Mouse (Mus musculus) G1E (cell line): Measurements from ENCODE around the gene Nrp1. TPM values are rescaled to one million over a fixed set of nuclear protein-coding genes. Genes with fewer than 3 reads are reported as not detected.

ENCODE experiments used
- ATAC-seq: 2 replicates; pipeline ENCODE4 v1.8.0; 2016; ENCODE audit warnings: mild to moderate bottlenecking; ENCODE audit not compliant: insufficient number of reproducible peaks, poor library complexity, low FRiP score, severe bottlenecking; ENCODE audit errors: extremely low read depth
- DNase-seq: peaks from one replicate; pipeline ENCODE4 v3.0.0; 2012; ENCODE audit warnings: low spot score
- H3K27me3 ChIP-seq: 2 replicates; pipeline ENCODE4 v1.6.1; 2012; ENCODE audit warnings: mild to moderate bottlenecking, low read length, inconsistent platforms; ENCODE audit not compliant: insufficient read depth
- H3K36me3 ChIP-seq: replicated peaks from 2 replicates; pipeline ENCODE3; 2012; ENCODE audit warnings: mild to moderate bottlenecking, inconsistent platforms
- H3K4me1 ChIP-seq: 2 replicates; pipeline ENCODE4 v1.6.1; 2012; ENCODE audit warnings: low read depth, low read length, inconsistent platforms, mixed read lengths; ENCODE audit not compliant: insufficient read depth
- H3K4me3 ChIP-seq: 2 replicates; pipeline ENCODE4 v1.5.1; 2012; ENCODE audit warnings: low read depth, mild to moderate bottlenecking, inconsistent platforms, low read length, moderate library complexity, mixed read lengths
- H3K9me3 ChIP-seq: replicated peaks from 2 replicates; pipeline ENCODE4 v1.6.1; 2012; ENCODE audit warnings: inconsistent platforms
- CTCF ChIP-seq: IDR thresholded peaks from 2 replicates; pipeline ENCODE4 v1.5.1; 2012; ENCODE audit warnings: low read depth, low read length, inconsistent platforms, mixed read lengths
- GATA1 ChIP-seq: IDR thresholded peaks from 2 replicates; pipeline ENCODE4 v1.6.1; 2012; ENCODE audit warnings: borderline replicate concordance, low read length, inconsistent platforms, mixed read lengths
- GATA2 ChIP-seq: IDR thresholded peaks from 2 replicates; pipeline ENCODE4 v1.6.1; 2012; ENCODE audit warnings: low read depth, low read length, inconsistent platforms, borderline replicate concordance
- POLR2AphosphoS5 ChIP-seq: IDR thresholded peaks from 2 replicates; pipeline ENCODE4 v1.6.1; 2012; ENCODE audit warnings: low read depth, low read length, inconsistent platforms; ENCODE audit not compliant: insufficient replicate concordance
- TAL1 ChIP-seq: conservative IDR thresholded peaks from 2 replicates; pipeline ENCODE4 v1.6.1; 2012; ENCODE audit warnings: low read depth, low read length, inconsistent platforms, mixed read lengths
- polyA plus RNA-seq: library from polyadenylated mRNA; stranded (reverse); fragments of >175 nt; gene quantifications from 2 replicates; pipeline ENCODE4 v1.2.3, GENCODE M21; 2012
- total RNA-seq, 2 experiments: library from RNA; stranded (forward) in 1 of 2; stranded (reverse) in 1 of 2; fragments of 200-1000 nt in 1 of 2; fragments of >200 nt in 1 of 2; fragmentation: Nextera tagmentation in 1 of 2; gene quantifications; 2 replicates each; pipeline ENCODE4 v1.2.3; 2014 to 2017

The Nrp1 gene
- total and polyA plus RNA-seq, 3 experiments: 0.38 TPM; not detected in 2

DNA sequence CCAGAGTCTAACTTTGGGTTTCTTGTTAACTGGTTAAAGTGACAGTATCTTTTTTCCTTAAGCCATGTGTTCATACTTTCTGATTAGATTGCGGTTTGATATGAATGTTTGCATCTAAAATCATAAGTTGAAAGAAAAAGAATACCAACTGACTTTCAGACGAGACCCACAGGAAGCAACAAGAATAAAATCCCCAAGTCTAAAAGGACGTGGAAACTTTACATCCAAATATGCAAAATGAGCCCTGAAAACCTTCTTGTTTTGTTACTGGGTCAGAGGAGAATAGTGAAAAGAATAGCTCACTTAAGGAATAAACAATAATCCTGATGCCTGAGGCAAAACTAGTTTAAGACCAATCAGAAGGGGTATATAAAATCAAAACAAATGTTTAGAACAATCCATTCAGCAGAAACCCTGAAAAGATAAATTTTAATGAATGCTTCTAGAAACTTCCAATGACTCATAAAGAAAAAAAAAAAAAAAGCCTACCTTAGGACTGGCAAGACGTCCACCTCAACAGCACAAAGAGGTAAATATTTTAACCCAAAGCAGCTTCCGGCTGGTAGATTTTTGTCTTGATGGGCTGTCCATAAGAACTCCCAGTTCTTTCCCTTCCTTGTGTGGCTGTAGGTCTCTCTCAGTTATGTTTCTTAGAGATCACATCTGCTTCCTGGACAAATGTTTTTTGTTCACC lies 145.9 kb downstream of the Nrp1 start:
- no peaks in the 10 kb centered on the region for H3K27me3 ChIP-seq
- DNase-seq (no peak), ATAC-seq (no peak)
- H3K36me3 ChIP-seq: no peaks in the 10 kb centered on the region
- TF ChIP-seq POLR2AphosphoS5: no peak
- no peak for TF ChIP-seq CTCF
- no peak for TF ChIP-seq GATA1
- no peak overlapping the region for H3K4me3 ChIP-seq
- no peaks in the 10 kb centered on the region for H3K9me3 ChIP-seq
- no peaks in the 10 kb centered on the region for H3K4me1 ChIP-seq

DNA sequence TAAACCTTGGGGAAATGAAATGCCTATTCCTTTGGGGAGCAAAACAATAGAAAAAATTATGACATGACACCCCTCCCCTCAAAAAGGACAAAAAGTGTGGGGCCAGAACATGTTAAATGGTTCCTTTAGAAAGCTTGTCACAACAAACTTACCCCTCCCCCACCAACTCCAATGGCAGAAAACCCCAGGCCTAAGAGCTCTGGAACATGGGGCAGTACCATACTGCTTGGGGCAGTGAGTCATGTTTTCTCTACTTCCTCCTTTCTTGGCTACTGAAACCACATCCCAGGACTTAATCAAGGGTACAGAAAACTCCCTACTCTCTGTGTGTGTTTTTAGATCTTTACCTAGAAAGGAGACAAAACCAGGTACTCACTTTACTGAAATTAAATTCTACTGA lies 147.5 kb downstream of the Nrp1 start:
- no peaks in the 10 kb centered on the region for H3K27me3 ChIP-seq
- no peaks in the 10 kb centered on the region for H3K9me3 ChIP-seq
- peak; percentile 40; the same call in 1 of the 2 replicates for ATAC-seq
- no peak for DNase-seq
- no peak overlapping the region for H3K4me3 ChIP-seq
- TF ChIP-seq CTCF (no peak), GATA2 (no peak), POLR2AphosphoS5 (no peak), GATA1 (no peak), TAL1 (no peak)
- H3K4me1 ChIP-seq: no peaks in the 10 kb centered on the region
- H3K36me3 ChIP-seq: no peaks in the 10 kb centered on the region

DNA sequence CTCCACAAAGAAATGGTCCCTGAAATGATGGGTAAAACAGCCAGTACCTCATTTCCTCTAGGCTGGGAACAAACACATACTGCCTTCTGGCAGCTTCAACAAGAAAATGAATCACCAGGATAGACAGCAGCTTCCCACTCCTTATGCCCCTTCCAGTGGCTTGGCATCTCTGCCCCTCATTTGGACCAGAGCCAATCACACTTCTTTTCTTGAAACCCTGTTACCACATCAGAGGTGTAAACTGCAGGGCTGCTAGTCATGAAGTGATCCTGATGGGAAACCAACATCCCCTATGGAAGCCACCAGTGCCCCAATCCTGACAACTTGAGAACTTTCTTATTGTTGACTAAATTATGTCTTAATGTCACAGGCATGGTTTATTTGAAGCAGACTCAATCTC lies 150.3 kb downstream of the Nrp1 start:
- DNase-seq (no peak), ATAC-seq (no peak)
- Histone ChIP-seq H3K4me1 (no peaks in the 10 kb centered on the region), H3K36me3 (no peaks in the 10 kb centered on the region), H3K9me3 (no peaks in the 10 kb centered on the region), H3K27me3 (no peaks in the 10 kb centered on the region), H3K4me3 (no peak overlapping the region)
- TF ChIP-seq GATA1: no peak

DNA sequence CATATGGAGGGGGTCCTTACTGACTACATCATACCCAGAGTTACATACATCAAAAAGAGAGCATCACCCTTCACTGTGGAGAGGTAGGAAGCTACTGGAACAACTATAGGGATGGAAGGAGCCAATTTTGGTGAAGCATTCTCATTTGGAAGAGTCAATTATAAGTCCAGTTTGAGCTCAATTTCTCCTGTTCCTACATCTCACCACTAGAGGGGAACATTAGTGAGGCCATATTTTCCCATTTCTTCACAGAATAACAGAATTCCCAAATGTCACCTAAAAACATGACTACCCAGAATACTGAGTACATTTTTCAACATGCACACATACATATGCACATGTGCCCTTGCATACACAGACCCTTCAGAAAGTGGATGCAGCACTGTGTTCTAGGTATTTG lies 152.6 kb downstream of the Nrp1 start:
- DNase-seq (no peak), ATAC-seq (no peak)
- TF ChIP-seq CTCF: no peak
- no peak for TF ChIP-seq GATA2
- TF ChIP-seq GATA1: no peak
- Histone ChIP-seq H3K9me3 (no peaks in the 10 kb centered on the region), H3K27me3 (no peaks in the 10 kb centered on the region), H3K4me1 (no peaks in the 10 kb centered on the region), H3K36me3 (no peaks in the 10 kb centered on the region), H3K4me3 (no peak overlapping the region)

DNA sequence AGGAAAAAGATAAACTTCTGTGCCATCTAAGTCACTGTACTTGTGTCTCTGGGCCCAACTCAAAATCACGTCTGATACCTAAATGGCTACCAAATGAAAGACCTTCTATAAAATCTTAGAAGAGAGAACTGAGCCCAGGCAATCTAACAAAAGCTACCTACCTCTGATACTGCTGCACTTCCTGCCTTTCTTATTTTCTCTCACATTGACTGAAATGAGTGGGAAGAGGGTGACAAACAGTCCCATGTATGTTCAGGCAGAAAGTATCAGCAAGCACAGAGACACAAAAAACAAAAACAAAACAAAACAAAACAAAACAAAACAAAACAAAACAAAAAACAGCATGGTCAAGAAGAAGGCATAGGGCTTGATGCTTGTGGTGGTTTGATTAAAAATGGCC lies 153.3 kb downstream of the Nrp1 start:
- DNase-seq (no peak), ATAC-seq (no peak)
- H3K27me3 ChIP-seq: no peaks in the 10 kb centered on the region
- H3K4me3 ChIP-seq: no peak overlapping the region
- no peaks in the 10 kb centered on the region for H3K36me3 ChIP-seq
- H3K9me3 ChIP-seq: no peaks in the 10 kb centered on the region
- TF ChIP-seq GATA1 (no peak), POLR2AphosphoS5 (no peak), TAL1 (no peak), GATA2 (no peak), CTCF (no peak)
- no peaks in the 10 kb centered on the region for H3K4me1 ChIP-seq

DNA sequence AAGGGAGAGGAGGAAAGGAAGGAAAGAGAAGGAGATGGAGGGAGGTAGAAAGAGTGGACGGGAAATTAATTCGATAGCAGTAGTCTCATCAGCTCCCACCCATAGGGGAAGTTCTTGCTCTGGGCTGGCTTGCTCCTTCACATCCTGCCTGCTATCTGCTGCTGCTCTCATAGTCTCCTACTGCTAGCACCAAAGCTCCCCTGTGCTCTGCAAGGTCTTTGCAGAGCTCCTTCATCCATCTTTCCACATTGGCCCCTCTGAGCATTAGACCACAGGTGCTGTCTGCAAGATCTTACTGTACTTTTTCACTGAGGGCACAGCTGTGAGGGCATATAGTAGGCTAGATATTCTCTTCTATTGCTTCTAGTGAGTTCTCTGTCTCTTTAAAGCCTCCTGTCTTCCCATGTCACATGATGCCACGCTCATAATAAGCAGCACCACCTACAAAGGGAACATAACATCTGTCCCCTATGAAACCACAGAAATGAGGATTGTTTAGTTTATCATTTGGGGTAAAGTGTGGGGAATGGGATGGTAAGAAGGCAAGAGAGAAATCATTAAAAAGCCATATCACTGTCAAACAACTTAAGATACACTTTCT lies 158.5 kb downstream of the Nrp1 start:
- no peak for ATAC-seq
- H3K9me3 ChIP-seq: no peaks in the 10 kb centered on the region
- TF ChIP-seq POLR2AphosphoS5 (no peak), TAL1 (no peak), GATA2 (no peak), GATA1 (no peak), CTCF (no peak)

More for the DNA sequence above, 158.5 kb downstream of the Nrp1 start:
- no peaks in the 10 kb centered on the region for H3K36me3 ChIP-seq
- H3K27me3 ChIP-seq: no peaks in the 10 kb centered on the region
- DNase-seq: no peak
- no peak overlapping the region for H3K4me3 ChIP-seq
- H3K4me1 ChIP-seq: no peaks in the 10 kb centered on the region
